Mouse (Mus musculus) embryonic facial prominence, embryonic 11.5 days (tissue): ENCODE measurements at regions not wholly inside any gene's neighbourhood (a gene's known extent, or its start where the extent isn't known, plus 50 kb on each side); places are given as distances from the start of the nearest gene placed in this dataset.

ENCODE experiments used
- ATAC-seq: fragments of 200-750 bp; cut with Nextera tagmentation; replicated peaks from 2 replicates; pipeline ENCODE4 v1.8.0; 2017; ENCODE audit warnings: low read depth; ENCODE audit not compliant: insufficient number of reproducible peaks, low FRiP score, low TSS enrichment
- DNase-seq: peaks from one replicate; pipeline ENCODE4 v3.0.0-alpha.2; 2015; ENCODE audit warnings: low spot score
- H3K27ac ChIP-seq: fragments of 300-500 bp; sonication (generic); replicated peaks from 2 replicates; pipeline ENCODE4 v1.5.1; 2014; ENCODE audit warnings: mild to moderate bottlenecking, low read depth, low read length, control low read depth
- H3K27me3 ChIP-seq: fragments of 300-500 bp; sonication (generic); 2 replicates; pipeline ENCODE4 v1.6.1; 2014; ENCODE audit warnings: mild to moderate bottlenecking, low read length, moderate library complexity, mixed read lengths; ENCODE audit not compliant: control insufficient read depth, insufficient read depth
- H3K36me3 ChIP-seq: fragments of 300-500 bp; sonication (generic); replicated peaks from 2 replicates; pipeline ENCODE4 v1.6.1; 2014; ENCODE audit warnings: low read depth, mild to moderate bottlenecking, low read length, moderate library complexity, mixed read lengths; ENCODE audit not compliant: control insufficient read depth, insufficient read depth
- H3K4me1 ChIP-seq: fragments of 300-500 bp; sonication (generic); 2 replicates; pipeline ENCODE4 v1.6.1; 2014; ENCODE audit warnings: low read length, mixed read lengths; ENCODE audit not compliant: control insufficient read depth, insufficient read depth
- H3K4me2 ChIP-seq: fragments of 300-500 bp; sonication (generic); 2 replicates; pipeline ENCODE4 v1.6.1; 2014; ENCODE audit warnings: low read depth, mild to moderate bottlenecking, control low read depth, low read length, moderate library complexity
- H3K4me3 ChIP-seq: fragments of 300-500 bp; sonication (generic); 2 replicates; pipeline ENCODE4 v1.5.1; 2014; ENCODE audit warnings: low read depth, low read length, control low read depth
- H3K9ac ChIP-seq: fragments of 300-500 bp; sonication (generic); replicated peaks from 2 replicates; pipeline ENCODE4 v1.6.1; 2014; ENCODE audit warnings: mild to moderate bottlenecking, control low read depth, low read length
- H3K9me3 ChIP-seq: fragments of 300-500 bp; sonication (generic); replicated peaks from 2 replicates; pipeline ENCODE4 v1.6.1; 2016; ENCODE audit warnings: mild to moderate bottlenecking, low read length, inconsistent platforms, mixed read lengths; ENCODE audit not compliant: control insufficient read depth
- WGBS: fragments of 180-500 bp; shearing (Covaris S2); extraction: QIAGEN DNeasy Blood & Tissue Kit; methylation state at CpG from one replicate; pipeline ENCODE4 v1.1.7; 2014; 5-methylcytosine and 5-hydroxymethylcytosine counted together

GRCm38 (mm10) chr2:171822156-171822555, 221.1 kb downstream of the Cbln4 start:
- no peak for ATAC-seq
- DNase-seq, result no peak

DNA sequence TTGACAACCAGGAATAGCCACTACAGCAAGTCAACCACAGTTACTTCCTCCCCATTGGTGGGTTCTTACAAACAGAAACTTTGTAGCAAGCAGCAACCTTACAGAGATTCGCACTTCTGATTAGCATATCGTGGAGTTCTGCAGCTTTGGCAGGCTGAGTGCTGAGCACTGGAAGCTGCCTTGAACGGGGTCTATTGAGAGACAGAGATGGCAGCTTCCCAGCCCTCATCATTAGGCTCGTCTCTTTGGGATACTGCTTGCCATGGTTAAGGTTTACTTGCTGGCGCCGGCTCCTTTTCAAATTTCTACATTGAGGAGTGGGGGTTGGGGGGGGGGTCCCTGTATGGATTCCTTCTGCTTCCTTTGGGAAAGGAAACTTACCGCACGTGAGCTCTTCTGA, 224.8 kb downstream of the Cbln4 start:
- WGBS, result 78% methylated on average over 8 of the region's 8 CpGs

More at GRCm38 (mm10) chr2:171822156-171822555, 221.1 kb downstream of the Cbln4 start:
- Histone ChIP-seq H3K4me3 (no peak overlapping the region), H3K27ac (no peak overlapping the region), H3K27me3 (no peaks in the 10 kb centered on the region), H3K4me2 (no peak overlapping the region), H3K9ac (no peak overlapping the region), H3K4me1 (no peaks in the 10 kb centered on the region), H3K36me3 (no peaks in the 10 kb centered on the region), H3K9me3 (no peaks in the 10 kb centered on the region)
- WGBS, result 87% methylated on average over 6 of the region's 6 CpGs

DNA sequence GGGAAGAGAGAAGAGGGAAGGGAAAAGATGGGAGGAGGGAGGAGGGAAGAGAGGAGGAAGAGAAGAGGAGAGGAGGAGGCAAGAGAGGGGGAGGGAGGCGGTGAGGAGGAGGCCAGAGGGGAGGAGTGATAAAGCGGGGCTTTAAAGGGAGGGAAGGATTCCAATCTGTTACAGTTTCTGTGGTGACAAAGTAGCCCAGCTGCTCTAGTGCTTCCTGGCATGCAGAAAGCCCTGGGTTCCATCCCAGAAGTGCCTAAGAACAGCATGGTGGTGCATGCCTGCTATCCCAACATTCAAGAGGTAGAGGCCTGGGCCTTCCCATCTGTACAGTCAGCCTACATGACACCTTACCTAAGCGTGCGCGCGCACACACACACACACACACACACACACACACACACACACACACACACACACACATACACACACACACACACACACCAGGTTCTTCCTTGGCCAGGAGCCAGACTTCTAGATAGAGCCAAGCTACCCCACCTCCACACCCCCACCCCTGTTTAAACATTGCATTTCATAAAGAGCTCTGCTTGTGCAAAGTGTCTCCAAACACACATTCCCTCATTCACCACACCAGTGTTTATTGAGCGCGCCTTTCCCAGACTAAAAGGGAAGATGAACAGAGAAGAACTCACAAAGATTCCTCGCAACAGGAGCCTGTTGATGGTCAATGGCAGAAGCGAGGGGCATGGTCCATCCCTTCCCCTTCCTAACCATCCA, 226.4 kb downstream of the Cbln4 start:
- no peak for DNase-seq

More for the DNA sequence above, 224.8 kb downstream of the Cbln4 start:
- H3K36me3 ChIP-seq, result no peaks in the 10 kb centered on the region
- no peak for DNase-seq
- ATAC-seq, result no peak
- no peak overlapping the region for H3K27ac ChIP-seq
- H3K9me3 ChIP-seq, result no peaks in the 10 kb centered on the region
- H3K4me2 ChIP-seq, result no peak overlapping the region
- no peak overlapping the region for H3K4me3 ChIP-seq
- no peaks in the 10 kb centered on the region for H3K4me1 ChIP-seq
- no peak overlapping the region for H3K9ac ChIP-seq
- no peaks in the 10 kb centered on the region for H3K27me3 ChIP-seq

GRCm38 (mm10) chr2:171812701-171813100, 230.6 kb downstream of the Cbln4 start:
- WGBS, result 79% methylated on average over 3 of the region's 3 CpGs

More for the DNA sequence above, 226.4 kb downstream of the Cbln4 start:
- WGBS, result 76% methylated on average over 8 of the region's 10 CpGs
- Histone ChIP-seq H3K9me3 (no peaks in the 10 kb centered on the region), H3K36me3 (no peaks in the 10 kb centered on the region), H3K4me1 (no peaks in the 10 kb centered on the region), H3K9ac (no peak overlapping the region), H3K27me3 (no peaks in the 10 kb centered on the region), H3K27ac (no peak overlapping the region), H3K4me3 (no peak overlapping the region), H3K4me2 (no peak overlapping the region)
- no peak for ATAC-seq

GRCm38 (mm10) chr2:171805376-171805775, 237.9 kb downstream of the Cbln4 start:
- Histone ChIP-seq H3K4me2 (no peak overlapping the region), H3K27me3 (no peaks in the 10 kb centered on the region), H3K27ac (no peak overlapping the region), H3K4me3 (no peak overlapping the region), H3K9me3 (no peaks in the 10 kb centered on the region), H3K4me1 (no peaks in the 10 kb centered on the region), H3K9ac (no peak overlapping the region), H3K36me3 (no peaks in the 10 kb centered on the region)
- DNase-seq (no peak), ATAC-seq (no peak)
- WGBS, result 46% methylated on average over 5 of the region's 5 CpGs

More at GRCm38 (mm10) chr2:171812701-171813100, 230.6 kb downstream of the Cbln4 start:
- no peak overlapping the region for H3K27ac ChIP-seq
- no peaks in the 10 kb centered on the region for H3K9me3 ChIP-seq
- ATAC-seq (no peak), DNase-seq (no peak)
- no peak overlapping the region for H3K4me3 ChIP-seq
- no peaks in the 10 kb centered on the region for H3K36me3 ChIP-seq
- no peaks in the 10 kb centered on the region for H3K27me3 ChIP-seq
- H3K4me1 ChIP-seq, result no peaks in the 10 kb centered on the region
- H3K4me2 ChIP-seq, result no peak overlapping the region
- no peak overlapping the region for H3K9ac ChIP-seq

DNA sequence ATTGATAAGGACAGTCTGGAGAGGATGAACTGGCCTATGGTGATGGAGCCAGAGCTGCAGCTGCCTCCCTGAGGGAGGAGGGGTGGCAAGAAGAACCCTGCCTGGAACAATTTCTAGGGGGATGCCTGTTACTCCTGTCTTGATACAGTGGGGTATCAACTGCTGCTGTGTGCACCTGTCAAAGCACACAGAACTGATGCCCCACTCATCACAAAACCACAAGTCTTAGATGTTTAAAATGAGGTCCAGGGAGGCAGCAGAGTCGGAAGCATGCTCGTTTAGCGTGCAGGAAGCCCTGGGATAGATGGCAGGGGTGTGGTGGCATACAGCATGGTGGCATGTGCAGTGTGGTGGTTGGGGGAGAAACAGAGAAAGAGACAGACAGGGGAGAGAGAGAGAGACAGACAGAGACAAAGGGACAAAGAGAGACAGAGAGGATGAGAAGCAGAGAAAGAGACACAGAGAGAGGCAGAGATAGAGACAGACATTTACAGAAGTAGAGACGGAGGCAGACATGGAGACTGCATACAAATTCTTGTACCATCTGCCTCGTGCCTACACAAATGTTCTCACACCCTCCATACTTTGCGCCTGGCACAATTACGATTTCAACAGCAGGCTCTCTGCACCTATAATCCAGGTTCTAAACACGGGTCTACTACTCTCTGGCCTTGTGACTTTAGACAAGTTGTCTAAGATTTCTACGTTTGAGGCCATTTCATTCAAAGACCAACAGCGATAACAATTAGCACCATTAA, 242.6 kb downstream of the Cbln4 start:
- Histone ChIP-seq H3K9ac (no peak overlapping the region), H3K4me3 (no peak overlapping the region), H3K27ac (no peak overlapping the region), H3K9me3 (no peaks in the 10 kb centered on the region), H3K27me3 (no peaks in the 10 kb centered on the region), H3K4me1 (no peaks in the 10 kb centered on the region), H3K4me2 (no peak overlapping the region), H3K36me3 (no peaks in the 10 kb centered on the region)
- DNase-seq (no peak), ATAC-seq (no peak)
- WGBS, result 83% methylated on average over 10 of the region's 10 CpGs

GRCm38 (mm10) chr2:171799351-171799750, 243.9 kb downstream of the Cbln4 start:
- no peak overlapping the region for H3K9ac ChIP-seq
- H3K4me3 ChIP-seq, result no peak overlapping the region
- H3K4me1 ChIP-seq, result no peaks in the 10 kb centered on the region
- no peak overlapping the region for H3K27ac ChIP-seq
- no peaks in the 10 kb centered on the region for H3K9me3 ChIP-seq
- H3K4me2 ChIP-seq, result no peak overlapping the region
- H3K27me3 ChIP-seq, result no peaks in the 10 kb centered on the region
- WGBS, result 57% methylated on average over 9 of the region's 9 CpGs
- no peak for DNase-seq
- no peaks in the 10 kb centered on the region for H3K36me3 ChIP-seq
- ATAC-seq, result no peak

- Histone ChIP-seq H3K4me1 (no peaks in the 10 kb centered on the region), H3K9ac (no peak overlapping the region), H3K9me3 (no peaks in the 10 kb centered on the region), H3K4me2 (no peak overlapping the region), H3K27ac (no peak overlapping the region), H3K27me3 (no peaks in the 10 kb centered on the region), H3K4me3 (no peak overlapping the region), H3K36me3 (no peaks in the 10 kb centered on the region)
- peak; percentile 48 for DNase-seq
- no peak for ATAC-seq
- WGBS, result 49% methylated on average over 9 of the region's 9 CpGs
Observed at GRCm38 (mm10) chr2:171790686-171791085, 252.6 kb downstream of the Cbln4 start.
